Mouse (Mus musculus): ENCODE results near the gene U2surp.

GRCm38 (mm10) chr9:95510693-95511404, 947 bp downstream of the U2surp start:
- peak; percentile 48; the same call in 1 of the 2 replicates for TF ChIP-seq MYC (IDR thresholded peaks at IDR 0.05; ENCODE audit: low read depth, low read length)
- no peak for TF ChIP-seq POLR2A (IDR thresholded peaks at IDR 0.05; ENCODE audit: control insufficient read depth in 1 of 2, insufficient read depth in 1 of 2, low read depth in 1 of 2, low read length in 2 of 2, poor library complexity in 1 of 2)
- TF ChIP-seq GABPA (IDR thresholded peaks at IDR 0.05; ENCODE audit: low read depth, low read length), result no peak
- no peak for TF ChIP-seq USF1 (IDR thresholded peaks at IDR 0.05; ENCODE audit: low read depth, low read length)
- no peak for TF ChIP-seq CTCF (IDR thresholded peaks at IDR 0.05 in 2 of 3, conservative IDR thresholded peaks at IDR 0.05 in 1 of 3; ENCODE audit: control insufficient read depth in 1 of 3, insufficient read depth in 1 of 3, low read depth in 2 of 3, low read length in 3 of 3, poor library complexity in 1 of 3, severe bottlenecking in 1 of 3)
- TF ChIP-seq ZC3H11A (IDR thresholded peaks at IDR 0.05; ENCODE audit: low read depth, low read length), result no peak
- TF ChIP-seq ZKSCAN1 (IDR thresholded peaks at IDR 0.05; ENCODE audit: low read depth, low read length), result no peak
- no peak for TF ChIP-seq TAL1 (IDR thresholded peaks at IDR 0.05; ENCODE audit: low read length)
- TF ChIP-seq MAZ (IDR thresholded peaks at IDR 0.05; ENCODE audit: low read depth, low read length), result no peak
- no peak for TF ChIP-seq EP300 (IDR thresholded peaks at IDR 0.05; ENCODE audit: low read depth in 1 of 2, low read length in 2 of 2)
- no peak for TF ChIP-seq NRF1 (IDR thresholded peaks at IDR 0.05; ENCODE audit: insufficient read depth, low read depth, low read length, poor library complexity, severe bottlenecking)
- TF ChIP-seq MAX (IDR thresholded peaks at IDR 0.05; ENCODE audit: low read length), result 0 out of 2 replicates have a peak, but pooled peaks have one; percentile 32
- no peak for TF ChIP-seq E2F4 (IDR thresholded peaks at IDR 0.05; ENCODE audit: borderline replicate concordance, low read depth, low read length)
- TF ChIP-seq HCFC1 (IDR thresholded peaks at IDR 0.05; ENCODE audit: low read depth, low read length), result no peak
